8 mouse cellular contexts compared by ENCODE assay signal in the genomic region with DNA sequence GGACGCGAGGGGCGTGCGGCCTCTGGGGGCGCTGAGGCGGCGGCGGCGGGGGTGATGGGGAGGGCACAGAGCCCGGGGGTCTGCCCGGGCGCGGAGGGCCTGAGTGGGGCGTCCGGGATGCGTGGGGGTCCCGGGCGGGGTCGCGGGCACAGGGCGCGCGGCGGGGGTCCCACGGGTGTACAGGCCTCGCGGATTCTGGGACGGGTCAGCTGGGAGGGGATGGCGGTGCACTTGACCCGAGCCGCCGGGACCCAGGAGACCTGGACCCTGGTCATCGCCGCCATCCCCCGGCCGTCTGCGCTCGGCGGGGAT. TPM values are rescaled to one million over a fixed set of nuclear protein-coding genes. Genes with fewer than 3 reads are reported as not detected.
DNase-seq lines count a peak whose midpoint lies in the region; ATAC-seq and TF ChIP-seq lines count a peak whose summit lies in the region.

No protein-coding gene starts in this region.

- no peaks in the 10 kb centered on the region for H3K9me3 ChIP-seq in heart, embryonic 16.5 days (replicated peaks; ENCODE audit: control insufficient read depth, low read length)
- no peaks in the 10 kb centered on the region for H3K9me3 ChIP-seq in hindbrain, embryonic 14.5 days (ENCODE audit: control insufficient read depth, low read length)
- H3K9me3 ChIP-seq in midbrain, embryonic 15.5 days = no peaks in the 10 kb centered on the region

- H3K36me3 ChIP-seq in heart, embryonic 16.5 days (ENCODE audit: control insufficient read depth, insufficient read depth) = no peaks in the 10 kb centered on the region; the same call in 1 of the 2 replicates
- H3K36me3 ChIP-seq in hindbrain, embryonic 14.5 days (replicated peaks; ENCODE audit: control insufficient read depth, insufficient read depth) = peaks cover 4% of the 10 kb centered on the region; the same call in 1 of the 2 replicates
- H3K36me3 ChIP-seq in midbrain, embryonic 15.5 days (replicated peaks) = no peaks in the 10 kb centered on the region

- H3K27me3 ChIP-seq in heart, embryonic 16.5 days (ENCODE audit: control insufficient read depth, insufficient read depth, low read length) = no peaks in the 10 kb centered on the region
- no peaks in the 10 kb centered on the region for H3K27me3 ChIP-seq in hindbrain, embryonic 14.5 days (ENCODE audit: control insufficient read depth, insufficient read depth, low read length)
- no peaks in the 10 kb centered on the region for H3K27me3 ChIP-seq in midbrain, embryonic 15.5 days (replicated peaks)

- H3K4me1 ChIP-seq in heart, embryonic 16.5 days (ENCODE audit: control insufficient read depth, insufficient read depth, low read length) = peaks cover 23% of the 10 kb centered on the region
- peaks cover 43% of the 10 kb centered on the region for H3K4me1 ChIP-seq in hindbrain, embryonic 14.5 days (replicated peaks; ENCODE audit: control insufficient read depth, insufficient read depth, low read length)
- peaks cover 37% of the 10 kb centered on the region for H3K4me1 ChIP-seq in midbrain, embryonic 15.5 days

- TF ChIP-seq POLR2A in brain, embryonic 14.5 days (IDR thresholded peaks at IDR 0.05; ENCODE audit: borderline replicate concordance, extremely low read depth, insufficient read depth, insufficient read length, poor library complexity, severe bottlenecking) = no peak

- peak overlapping the region; percentile 91 for H3K4me2 ChIP-seq in heart, embryonic 16.5 days (ENCODE audit: low read depth, low read length)
- H3K4me2 ChIP-seq in hindbrain, embryonic 14.5 days (replicated peaks) = peak overlapping the region; percentile 83
- peak overlapping the region; percentile 81 for H3K4me2 ChIP-seq in midbrain, embryonic 15.5 days

- H3K4me3 ChIP-seq in heart, embryonic 16.5 days (ENCODE audit: low read length) = peak overlapping the region; percentile 81
- peak overlapping the region; percentile 92 for H3K4me3 ChIP-seq in hindbrain, embryonic 14.5 days (replicated peaks; ENCODE audit: low read length)
- H3K4me3 ChIP-seq in midbrain, embryonic 15.5 days = peak overlapping the region; percentile 88

- H3K27ac ChIP-seq in heart, embryonic 16.5 days (ENCODE audit: low read length) = peak overlapping the region; percentile 99
- H3K27ac ChIP-seq in hindbrain, embryonic 14.5 days = peak overlapping the region; percentile 98
- H3K27ac ChIP-seq in midbrain, embryonic 15.5 days = peak overlapping the region; percentile 100

- H3K9ac ChIP-seq in heart, embryonic 16.5 days (ENCODE audit: low read length) = peak overlapping the region; percentile 90
- peak overlapping the region; percentile 96 for H3K9ac ChIP-seq in hindbrain, embryonic 14.5 days
- peak overlapping the region; percentile 88 for H3K9ac ChIP-seq in midbrain, embryonic 15.5 days

- no peak for ATAC-seq in heart, embryonic 16.5 days (replicated peaks; ENCODE audit: extremely low read depth, insufficient read depth, low FRiP score)
- ATAC-seq in hindbrain, embryonic 14.5 days (ENCODE audit: low FRiP score) = no peak
- peak; percentile 37 for ATAC-seq in midbrain, embryonic 15.5 days (replicated peaks)

- WGBS in heart, embryonic 16.5 days = under 1% methylated on average over 30 of the region's 39 CpGs
- 0% methylated on average over 16 of the region's 39 CpGs for WGBS in hindbrain, embryonic 14.5 days
- WGBS in midbrain, embryonic 15.5 days = under 1% methylated on average over 35 of the region's 39 CpGs

- TF ChIP-seq CTCF in brain, embryonic 14.5 days (IDR thresholded peaks at IDR 0.05; ENCODE audit: borderline replicate concordance, extremely low read depth, insufficient read depth, insufficient read length) = no peak

- DNase-seq in heart, adult 11 months = no peak
- peak; percentile 35 for DNase-seq in brain, embryonic 14.5 days (ENCODE audit: low read depth)
- DNase-seq in hindbrain, embryonic 14.5 days (ENCODE audit: low spot score) = no peak
- no peak for DNase-seq in adrenal gland, postnatal 25 days
- DNase-seq in spleen, postnatal 10 days (ENCODE audit: low spot score in 2 of 2) = no peak
- no peak for DNase-seq in Muller cell, postnatal 12 days (ENCODE audit: inconsistent ontology term)

RNA-seq across cellular contexts. Expression of a gene that starts 0.3 kb away (rescaled TPM):
- polyA plus RNA-seq in heart, embryonic 16.5 days (2015; fragmentation: Nextera tagmentation; extraction: Ambion mirVana) = 10.0 and 10.3 TPM in 2 replicates
- polyA plus RNA-seq in brain, embryonic 14.5 days (2012; rRNA removed) = 18.7 and 24.5 TPM in 2 replicates
- polyA plus RNA-seq in hindbrain, embryonic 14.5 days (2014; fragmentation: Nextera tagmentation; extraction: Ambion mirVana) = 34.4 and 36.5 TPM in 2 replicates
- 25.9 and 29.5 TPM in 2 replicates for polyA plus RNA-seq in midbrain, embryonic 15.5 days (2015; fragmentation: Nextera tagmentation; extraction: Ambion mirVana)
- 32.9 and 39.3 TPM in 2 replicates for total RNA-seq in adrenal gland, postnatal 25 days (2021)

RNA-seq across cellular contexts. Expression of a gene that starts 54.6 kb away (rescaled TPM):
- 5.9 and 7.2 TPM in 2 replicates for polyA plus RNA-seq in heart, embryonic 16.5 days (2015; fragmentation: Nextera tagmentation; extraction: Ambion mirVana)
- 30.6 and 31.3 TPM in 2 replicates for polyA plus RNA-seq in brain, embryonic 14.5 days (2012; rRNA removed)
- 40.3 and 44.9 TPM in 2 replicates for polyA plus RNA-seq in hindbrain, embryonic 14.5 days (2014; fragmentation: Nextera tagmentation; extraction: Ambion mirVana)
- 57.8 and 75.1 TPM in 2 replicates for polyA plus RNA-seq in midbrain, embryonic 15.5 days (2015; fragmentation: Nextera tagmentation; extraction: Ambion mirVana)
- total RNA-seq in adrenal gland, postnatal 25 days (2021) = 6.6 and 9.4 TPM in 2 replicates
